Mouse (Mus musculus): ENCODE measurements at regions not wholly inside any gene's neighbourhood (a gene's known extent, or its start where the extent isn't known, plus 50 kb on each side); places are given as distances from the start of the nearest gene placed in this dataset.

- DNase-seq: no peak
Observed at GRCm38 (mm10) chr7:136196424-136197160, 480.4 kb upstream of the Mki67 start.

- no peak for DNase-seq
Observed at GRCm38 (mm10) chr7:136208879-136209278, 492.7 kb upstream of the Mki67 start.

GRCm38 (mm10) chr7:136209299-136210171, 493.4 kb upstream of the Mki67 start:
- no peak for DNase-seq

- no peak for DNase-seq
Observed at GRCm38 (mm10) chr7:136212492-136212891, 496.3 kb upstream of the Mki67 start.

GRCm38 (mm10) chr7:136213057-136213961, 497.1 kb upstream of the Mki67 start:
- DNase-seq: no peak

- DNase-seq: no peak
Observed at GRCm38 (mm10) chr7:136213962-136214308, 497.8 kb upstream of the Mki67 start.

- DNase-seq: no peak
Observed at GRCm38 (mm10) chr7:136214415-136214814, 498.3 kb upstream of the Mki67 start.

- peak; percentile 29 to 33 for DNase-seq
Observed at GRCm38 (mm10) chr7:136216734-136217133, 500.6 kb upstream of the Mki67 start.

GRCm38 (mm10) chr7:136219564-136220244, 503.5 kb upstream of the Mki67 start:
- peak in 1 of 2 experiments; percentile 9 for DNase-seq

- no peak for DNase-seq
Observed at GRCm38 (mm10) chr7:136220245-136221167, 504.3 kb upstream of the Mki67 start.

- DNase-seq: no peak
Observed at GRCm38 (mm10) chr7:136221620-136222019, 505.5 kb upstream of the Mki67 start.

- peak; percentile 25 to 40 for DNase-seq
Observed at GRCm38 (mm10) chr7:136226031-136226430, 509.9 kb upstream of the Mki67 start.

- no peak for DNase-seq
Observed at GRCm38 (mm10) chr7:136228331-136228730, 512.2 kb upstream of the Mki67 start.

GRCm38 (mm10) chr7:136229592-136229991, 513.4 kb upstream of the Mki67 start:
- no peak for DNase-seq

- DNase-seq: no peak
Observed at GRCm38 (mm10) chr7:136232177-136232576, 516.0 kb upstream of the Mki67 start.

- DNase-seq: peak in 1 of 2 experiments; percentile 8
Observed at GRCm38 (mm10) chr7:136235563-136235962, 519.4 kb upstream of the Mki67 start.

- peak; percentile 59 to 77 for DNase-seq
Observed at GRCm38 (mm10) chr7:136236391-136236790, 520.2 kb upstream of the Mki67 start.

GRCm38 (mm10) chr7:136265691-136266090, 549.5 kb upstream of the Mki67 start:
- DNase-seq: no peak

GRCm38 (mm10) chr7:136267716-136268489, 551.7 kb upstream of the Mki67 start:
- DNase-seq: peak in 1 of 2 experiments; percentile 9

GRCm38 (mm10) chr7:136275651-136276050, 559.5 kb upstream of the Mki67 start:
- DNase-seq: no peak

All from kidney, postnatal 36 days (tissue).